Mouse (Mus musculus): ENCODE measurements around the gene Nfam1. TPM values are rescaled to one million over a fixed set of nuclear protein-coding genes. Genes with fewer than 3 reads are reported as not detected.

Nfam1 gene
- total RNA-seq, 2 experiments from 2014 or later, result 0.98 to 1.4 TPM

GRCm38 (mm10) chr15:83037755-83038483, 4.8 kb upstream of the Nfam1 start:
- peak; percentile 96 for DNase-seq

GRCm38 (mm10) chr15:83036900-83037519, 3.9 kb upstream of the Nfam1 start:
- DNase-seq, result peak; percentile 92

- DNase-seq, result no peak
These were observed 3.0 kb upstream of the Nfam1 start for GRCm38 (mm10) chr15:83036089-83036488.

- DNase-seq, result no peak
These were observed 1.3 kb upstream of the Nfam1 start for GRCm38 (mm10) chr15:83034275-83034977.

- DNase-seq, result no peak
These were observed 2.2 kb downstream of the Nfam1 start for GRCm38 (mm10) chr15:83030884-83031283.

- DNase-seq, result no peak
These were observed 3.1 kb downstream of the Nfam1 start for GRCm38 (mm10) chr15:83029725-83030718.

GRCm38 (mm10) chr15:83026129-83026528, 7.0 kb downstream of the Nfam1 start:
- no peak for DNase-seq

- peak; percentile 51 for DNase-seq
These were observed 7.9 kb downstream of the Nfam1 start for GRCm38 (mm10) chr15:83025041-83025760.

GRCm38 (mm10) chr15:83022947-83023346, 10.2 kb downstream of the Nfam1 start:
- DNase-seq, result no peak

- peak; percentile 81 for DNase-seq
These were observed 22.0 kb downstream of the Nfam1 start for GRCm38 (mm10) chr15:83010990-83011664.

GRCm38 (mm10) chr15:83010423-83010822, 22.7 kb downstream of the Nfam1 start:
- DNase-seq, result no peak

- no peak for DNase-seq
These were observed 23.6 kb downstream of the Nfam1 start for GRCm38 (mm10) chr15:83009532-83009931.

- DNase-seq, result no peak
These were observed 24.2 kb downstream of the Nfam1 start for GRCm38 (mm10) chr15:83008761-83009423.

- no peak for DNase-seq
These were observed 25.7 kb downstream of the Nfam1 start for GRCm38 (mm10) chr15:83007346-83007920.

GRCm38 (mm10) chr15:83002665-83003548, 30.2 kb downstream of the Nfam1 start:
- no peak for DNase-seq

- no peak for DNase-seq
These were observed 34.3 kb downstream of the Nfam1 start for GRCm38 (mm10) chr15:82998811-82999221.

- DNase-seq, result no peak
These were observed 36.7 kb downstream of the Nfam1 start for GRCm38 (mm10) chr15:82996431-82996830.

GRCm38 (mm10) chr15:82995239-82995638, 37.9 kb downstream of the Nfam1 start:
- DNase-seq, result no peak

GRCm38 (mm10) chr15:82992911-82993310, 40.2 kb downstream of the Nfam1 start:
- no peak for DNase-seq

Data from heart, postnatal 4 days (tissue).